Mouse (Mus musculus): ENCODE measurements around the gene Hlx. TPM values are rescaled to one million over a fixed set of nuclear protein-coding genes. Genes with fewer than 3 reads are reported as not detected.

Hlx gene
- polyA plus RNA-seq, 1 experiment from 2014 or later: 3.1 TPM

DNA sequence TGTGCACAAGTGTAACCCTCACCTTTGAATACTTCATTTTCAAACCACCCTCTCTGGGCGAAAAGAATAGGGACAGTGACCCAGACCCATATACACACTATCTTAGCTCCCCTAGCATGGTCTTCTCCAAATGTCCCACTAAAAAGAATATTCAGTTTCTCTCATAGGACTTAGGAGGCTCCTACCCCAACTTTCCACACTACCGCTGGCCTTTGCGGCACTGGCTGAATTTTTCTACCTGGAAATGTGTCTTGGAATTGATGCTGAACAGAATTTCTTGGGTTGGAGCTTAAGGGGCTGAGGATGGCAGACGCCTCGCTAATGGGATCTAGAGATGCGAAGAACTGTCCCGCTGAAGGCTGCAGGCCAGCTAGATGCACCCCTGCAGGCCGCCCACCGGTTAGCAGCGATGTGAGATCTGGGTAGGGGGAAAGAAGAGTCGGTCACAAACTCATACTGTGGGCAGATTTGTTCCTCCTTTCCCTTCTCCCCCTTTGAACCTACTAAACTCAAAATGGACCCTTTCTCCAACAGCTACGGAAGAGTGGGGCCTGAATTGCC, 1.9 kb downstream of the Hlx start:
- H3K4me2 ChIP-seq: no peak overlapping the region
- peaks cover 58% of the 10 kb centered on the region for H3K27me3 ChIP-seq
- no peaks in the 10 kb centered on the region for H3K36me3 ChIP-seq
- H3K9ac ChIP-seq: no peak overlapping the region
- 0 out of 2 replicates have a peak overlapping the region, but pooled peaks have one; percentile 1 for H3K4me3 ChIP-seq
- H3K9me3 ChIP-seq: no peaks in the 10 kb centered on the region
- H3K4me1 ChIP-seq (replicated peaks): peaks cover 25% of the 10 kb centered on the region
- 2% methylated on average over 12 of the region's 12 CpGs for WGBS
- no peak for ATAC-seq (ENCODE audit: low FRiP score, low read depth)
- H3K27ac ChIP-seq (replicated peaks): no peak overlapping the region

DNA sequence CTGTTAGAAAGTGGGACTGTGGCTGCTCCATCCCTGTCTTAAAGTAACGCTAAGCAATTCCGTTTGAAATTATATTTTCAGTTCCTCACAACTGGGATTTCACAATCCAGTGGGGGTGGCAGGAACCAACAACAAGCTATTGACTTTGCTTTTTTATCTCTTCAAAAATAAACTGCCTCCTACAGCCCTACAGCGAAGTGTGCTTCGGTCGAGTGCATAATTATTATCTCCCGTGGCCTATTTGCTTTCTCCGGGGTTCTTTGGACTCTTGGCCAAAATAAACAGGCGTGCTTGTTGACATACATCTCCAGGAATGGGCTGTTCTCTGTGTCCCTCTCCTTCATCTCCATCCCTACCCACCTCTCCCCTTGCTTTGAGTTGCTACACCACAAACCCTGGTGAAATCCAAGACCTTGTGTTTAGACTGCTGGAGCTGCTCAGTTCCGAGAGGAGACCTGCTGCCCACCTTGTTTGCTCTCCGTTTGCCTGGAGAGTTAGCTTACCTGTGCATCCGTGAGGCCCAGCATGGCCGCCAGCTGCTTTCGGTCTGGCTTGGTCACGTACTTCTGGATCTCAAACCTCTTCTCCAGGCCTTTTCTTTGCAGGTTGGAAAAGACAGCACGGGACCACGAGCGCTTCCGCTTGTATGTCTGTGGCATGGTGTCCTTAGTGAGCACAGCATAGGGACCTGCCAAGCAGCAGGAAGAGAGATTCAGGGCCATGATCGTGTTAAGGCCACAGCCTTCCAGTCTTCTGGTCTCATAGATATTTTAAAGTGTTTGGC, 2.9 kb downstream of the Hlx start:
- no peak for ATAC-seq (ENCODE audit: low FRiP score, low read depth)
- H3K4me2 ChIP-seq: no peak overlapping the region
- no peaks in the 10 kb centered on the region for H3K36me3 ChIP-seq
- no peak overlapping the region for H3K27ac ChIP-seq (replicated peaks)
- peaks cover 60% of the 10 kb centered on the region for H3K27me3 ChIP-seq
- no peaks in the 10 kb centered on the region for H3K9me3 ChIP-seq
- 6% methylated on average over 19 of the region's 19 CpGs for WGBS
- H3K4me3 ChIP-seq: no peak overlapping the region
- no peak overlapping the region for H3K9ac ChIP-seq
- peaks cover 25% of the 10 kb centered on the region for H3K4me1 ChIP-seq (replicated peaks)

DNA sequence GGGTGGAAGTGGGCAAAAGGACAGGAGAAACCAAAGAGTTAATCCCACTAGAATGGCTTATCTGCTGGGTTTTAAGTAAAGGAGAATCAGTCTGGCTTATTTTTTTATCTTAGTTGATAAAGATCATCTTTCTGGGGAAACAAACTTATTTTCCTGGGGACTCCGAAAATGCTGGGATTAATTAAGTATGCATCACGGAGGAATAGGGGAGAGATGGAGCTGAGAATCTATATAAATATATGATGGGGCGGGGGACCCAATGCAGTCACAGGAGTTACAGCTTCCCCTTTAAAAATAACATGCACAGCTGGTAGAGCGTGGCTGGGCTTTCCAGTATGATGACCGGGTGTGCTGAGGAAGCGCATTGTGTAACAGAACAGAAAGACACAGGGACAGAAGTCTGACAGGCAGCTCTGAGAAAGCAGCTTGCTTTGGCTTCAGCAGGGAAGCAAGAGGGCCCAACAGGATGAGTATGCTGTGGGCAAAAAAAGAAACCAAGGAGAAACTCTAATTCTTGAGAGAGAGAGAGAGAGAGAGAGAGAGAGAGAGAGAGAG, 3.8 kb downstream of the Hlx start:
- Histone ChIP-seq H3K27me3 (peaks cover 64% of the 10 kb centered on the region), H3K36me3 (no peaks in the 10 kb centered on the region)

DNA sequence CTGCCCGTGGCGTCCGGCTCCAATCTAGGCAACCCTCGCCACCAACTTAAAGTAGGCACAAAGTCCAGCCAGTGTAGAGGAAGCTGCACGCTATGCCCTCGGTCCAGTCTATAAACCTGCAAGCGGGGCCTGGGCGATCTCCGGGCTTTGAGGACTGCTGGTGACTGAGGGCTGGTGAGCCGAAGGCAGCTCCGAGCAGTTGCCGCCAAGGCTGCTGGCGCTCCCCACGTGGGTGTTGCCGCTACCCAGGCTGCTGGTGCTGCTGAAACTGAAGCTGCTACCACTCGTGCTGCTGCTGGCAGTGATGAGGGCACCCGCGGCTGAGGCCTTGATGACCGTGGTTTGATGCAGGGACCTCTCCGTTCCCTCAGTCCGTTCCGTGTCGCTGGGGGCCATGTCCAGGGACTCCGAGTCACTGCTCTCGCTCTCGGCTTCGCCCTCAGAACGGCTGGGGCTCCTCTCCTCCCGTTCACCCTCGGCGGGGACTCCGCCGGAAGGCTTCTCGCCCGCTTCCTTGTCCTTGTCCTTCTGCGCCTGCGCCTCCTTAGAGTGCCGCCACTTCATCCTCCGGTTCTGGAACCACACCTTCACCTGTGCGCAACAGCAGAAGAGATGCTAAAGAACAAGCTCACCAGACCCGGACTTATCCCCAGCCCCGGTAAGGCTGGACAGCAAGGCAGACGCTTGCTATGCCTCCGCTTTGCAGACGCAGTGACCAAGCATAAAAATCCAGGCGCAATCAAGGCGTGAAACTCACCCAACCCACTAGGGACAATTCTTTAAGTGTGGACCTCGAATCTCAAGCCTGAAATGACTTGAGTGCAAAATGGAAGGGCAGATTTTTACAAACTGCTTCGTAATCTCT, 4.8 kb downstream of the Hlx start:
- no peaks in the 10 kb centered on the region for H3K9me3 ChIP-seq
- no peak for ATAC-seq (ENCODE audit: low FRiP score, low read depth)
- no peak overlapping the region for H3K9ac ChIP-seq
- H3K27ac ChIP-seq (replicated peaks): no peak overlapping the region
- H3K27me3 ChIP-seq: peaks cover 70% of the 10 kb centered on the region
- peak overlapping the region; percentile 62 for H3K4me2 ChIP-seq
- 3% methylated on average over 49 of the region's 49 CpGs for WGBS
- peaks cover 21% of the 10 kb centered on the region for H3K4me1 ChIP-seq (replicated peaks)
- peak overlapping the region; percentile 39 for H3K4me3 ChIP-seq
- no peaks in the 10 kb centered on the region for H3K36me3 ChIP-seq

More for the DNA sequence above, 3.8 kb downstream of the Hlx start:
- Histone ChIP-seq H3K4me1 (replicated peaks) (peaks cover 25% of the 10 kb centered on the region), H3K9ac (no peak overlapping the region), H3K4me2 (no peak overlapping the region), H3K27ac (replicated peaks) (no peak overlapping the region), H3K9me3 (no peaks in the 10 kb centered on the region), H3K4me3 (no peak overlapping the region)
- WGBS: 8% methylated on average over 6 of the region's 6 CpGs
- ATAC-seq (ENCODE audit: low FRiP score, low read depth): no peak

DNA sequence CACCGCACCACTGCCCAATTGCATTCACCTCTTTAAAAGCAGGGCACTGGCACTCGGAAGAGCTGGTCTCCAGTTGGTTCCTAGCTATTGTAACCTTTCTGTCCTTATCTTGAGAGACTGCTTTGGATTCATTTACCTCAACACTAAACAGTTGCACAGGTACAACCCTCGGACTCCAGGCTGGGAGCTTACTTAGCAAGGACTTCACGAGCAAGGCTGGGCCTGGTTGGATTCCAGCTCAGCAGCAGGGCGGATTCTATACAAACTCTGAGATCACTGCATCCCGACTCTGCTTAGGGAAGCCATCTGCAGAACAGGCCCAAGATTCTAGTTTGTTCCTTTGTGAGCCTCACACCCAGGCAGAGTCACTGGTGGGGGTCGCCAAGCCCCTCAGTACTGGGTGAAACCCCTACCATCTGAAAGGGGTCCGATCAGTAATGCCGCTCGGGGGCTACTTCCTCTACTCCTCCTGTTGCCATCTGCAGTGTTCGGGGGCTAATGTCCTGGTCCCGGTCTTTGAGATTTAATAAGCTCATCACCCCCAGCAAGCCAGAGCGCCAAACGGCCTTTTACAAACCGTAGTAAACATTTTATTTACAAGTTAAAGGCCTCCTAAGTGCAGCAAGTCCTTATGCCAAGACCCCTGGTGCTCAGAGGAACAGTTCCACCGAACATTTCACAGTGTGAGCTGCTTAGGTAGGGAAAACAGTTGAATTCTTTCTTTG, 5.7 kb downstream of the Hlx start:
- no peak overlapping the region for H3K9ac ChIP-seq
- no peak overlapping the region for H3K4me2 ChIP-seq
- peaks cover 77% of the 10 kb centered on the region for H3K27me3 ChIP-seq
- H3K27ac ChIP-seq (replicated peaks): no peak overlapping the region
- peaks cover 14% of the 10 kb centered on the region for H3K4me1 ChIP-seq (replicated peaks)
- H3K36me3 ChIP-seq: no peaks in the 10 kb centered on the region
- no peaks in the 10 kb centered on the region for H3K9me3 ChIP-seq
- 7% methylated on average over 16 of the region's 16 CpGs for WGBS
- H3K4me3 ChIP-seq: peak overlapping the region; percentile 39; the same call in 1 of the 2 replicates
- ATAC-seq (ENCODE audit: low FRiP score, low read depth): no peak

DNA sequence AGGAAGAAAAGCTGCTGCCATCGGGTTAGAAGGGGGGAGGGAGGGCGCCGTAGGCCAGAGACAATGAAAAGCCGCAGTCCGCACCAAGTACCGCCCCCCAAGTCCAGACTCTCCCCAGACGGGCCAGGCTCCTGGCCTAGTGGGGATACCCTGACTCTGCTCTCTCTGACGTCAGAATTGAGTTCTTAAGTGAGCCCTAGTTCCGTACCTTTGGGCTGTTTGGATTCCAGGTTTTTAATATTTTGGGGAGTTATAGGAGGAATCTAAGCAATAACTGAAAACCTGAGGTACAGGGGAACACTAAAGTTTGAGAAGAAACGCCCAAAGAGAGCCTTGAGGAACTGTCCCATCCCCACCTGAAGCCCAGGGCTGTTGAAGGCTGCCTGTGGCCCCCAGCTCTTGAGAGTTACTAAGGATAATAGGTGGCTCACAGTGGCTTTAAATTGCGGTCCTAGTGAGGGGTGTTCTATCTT, 7.1 kb downstream of the Hlx start:
- peaks cover 85% of the 10 kb centered on the region for H3K27me3 ChIP-seq
- no peak overlapping the region for H3K4me2 ChIP-seq
- H3K4me1 ChIP-seq (replicated peaks): peaks cover 11% of the 10 kb centered on the region
- H3K4me3 ChIP-seq: no peak overlapping the region
- no peaks in the 10 kb centered on the region for H3K36me3 ChIP-seq
- no peaks in the 10 kb centered on the region for H3K9me3 ChIP-seq
- no peak for ATAC-seq (ENCODE audit: low FRiP score, low read depth)
- no peak overlapping the region for H3K27ac ChIP-seq (replicated peaks)
- H3K9ac ChIP-seq: no peak overlapping the region
- WGBS: 7% methylated on average over 11 of the region's 11 CpGs

DNA sequence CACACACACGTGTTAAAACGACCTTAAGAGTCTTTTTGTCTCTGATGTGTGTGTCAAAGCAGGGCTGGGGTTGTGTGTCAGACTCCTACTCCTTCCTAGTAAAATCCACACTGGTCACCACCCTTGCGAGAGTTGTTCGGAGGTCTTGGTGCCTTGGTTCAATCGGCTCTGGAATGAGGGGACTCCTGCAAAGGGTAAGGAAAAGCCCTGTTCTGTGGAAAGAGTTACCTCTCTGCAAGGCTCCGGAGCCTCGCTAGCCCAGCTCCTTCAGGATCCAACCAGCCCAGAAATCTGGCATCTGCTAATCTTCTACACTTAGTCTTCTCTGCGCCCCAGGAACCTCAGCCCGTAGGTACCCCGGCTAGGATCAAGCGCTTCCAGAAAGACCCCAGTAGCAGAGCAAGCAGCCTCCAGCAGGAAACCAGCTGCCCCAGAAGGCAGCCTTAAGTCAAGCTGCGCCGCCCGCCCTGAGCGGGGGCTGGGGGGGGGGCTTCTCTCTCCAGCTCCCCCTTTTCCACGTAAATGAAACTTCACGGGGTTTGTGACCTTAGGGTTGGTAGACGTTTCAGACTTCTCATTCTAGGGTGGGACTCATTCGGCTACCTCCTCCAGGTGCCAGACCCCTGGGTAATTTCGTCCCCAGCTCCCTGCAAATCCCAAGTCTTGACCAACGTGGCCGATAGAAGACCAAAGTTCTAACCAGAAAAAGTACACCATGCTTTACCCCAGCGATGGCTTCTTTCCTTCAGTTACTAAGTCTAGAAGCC, 7.7 kb downstream of the Hlx start:
- no peak overlapping the region for H3K27ac ChIP-seq (replicated peaks)
- H3K36me3 ChIP-seq: no peaks in the 10 kb centered on the region
- 4% methylated on average over 23 of the region's 23 CpGs for WGBS
- no peak for ATAC-seq (ENCODE audit: low FRiP score, low read depth)
- H3K4me1 ChIP-seq (replicated peaks): peaks cover 11% of the 10 kb centered on the region
- H3K9ac ChIP-seq: no peak overlapping the region
- H3K27me3 ChIP-seq: peaks cover 91% of the 10 kb centered on the region
- no peak overlapping the region for H3K4me3 ChIP-seq
- H3K9me3 ChIP-seq: no peaks in the 10 kb centered on the region
- H3K4me2 ChIP-seq: no peak overlapping the region

DNA sequence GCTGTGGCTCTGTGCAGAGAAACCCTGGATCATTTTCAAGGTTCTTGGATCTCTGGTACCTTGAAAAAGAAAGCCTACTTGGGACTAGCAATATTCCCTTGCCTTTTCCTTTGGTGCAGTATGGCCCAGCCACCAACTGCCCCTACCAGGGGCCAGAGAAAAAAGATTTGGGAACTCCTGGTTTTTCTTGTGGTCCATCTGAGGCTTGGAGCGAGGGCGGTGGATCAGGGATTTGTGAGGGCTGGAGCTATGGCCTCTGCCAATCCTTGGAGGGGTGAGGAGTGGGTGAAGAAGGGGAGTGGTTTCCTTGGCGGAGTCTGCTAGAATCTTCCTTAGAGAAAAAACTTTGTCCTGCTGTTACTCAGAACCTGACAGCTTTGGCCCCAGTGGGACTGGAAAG, 8.5 kb downstream of the Hlx start:
- Histone ChIP-seq H3K9ac (no peak overlapping the region), H3K4me2 (no peak overlapping the region), H3K4me1 (replicated peaks) (peaks cover 11% of the 10 kb centered on the region), H3K27ac (replicated peaks) (no peak overlapping the region), H3K4me3 (no peak overlapping the region), H3K36me3 (no peaks in the 10 kb centered on the region), H3K27me3 (peaks cover 94% of the 10 kb centered on the region), H3K9me3 (no peaks in the 10 kb centered on the region)
- no peak for ATAC-seq (ENCODE audit: low FRiP score, low read depth)
- 7% methylated on average over 3 of the region's 3 CpGs for WGBS

DNA sequence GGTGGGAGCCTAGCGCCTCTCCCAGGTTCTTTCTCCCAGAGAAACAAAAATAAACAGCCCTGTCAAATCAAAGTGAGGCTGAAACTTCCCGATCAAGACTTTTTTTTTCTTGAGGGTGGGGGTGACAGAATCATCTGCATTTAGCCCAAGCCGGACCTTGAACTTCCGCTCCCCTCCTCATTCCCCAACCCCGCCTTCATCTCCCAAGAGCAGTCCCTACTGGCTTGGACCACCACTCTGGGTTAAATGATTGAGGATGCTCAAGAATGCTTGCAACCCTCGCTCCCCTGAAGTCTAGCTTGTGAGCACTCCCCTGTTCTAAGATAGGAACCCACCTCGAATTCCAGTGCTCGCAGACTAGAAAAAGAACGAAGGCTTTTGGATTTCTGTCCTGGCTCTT, 11.3 kb downstream of the Hlx start:
- Histone ChIP-seq H3K27me3 (peaks cover 95% of the 10 kb centered on the region), H3K4me2 (no peak overlapping the region), H3K36me3 (no peaks in the 10 kb centered on the region), H3K27ac (replicated peaks) (no peak overlapping the region), H3K9ac (no peak overlapping the region), H3K4me1 (replicated peaks) (no peaks in the 10 kb centered on the region), H3K4me3 (no peak overlapping the region), H3K9me3 (no peaks in the 10 kb centered on the region)
- ATAC-seq (ENCODE audit: low FRiP score, low read depth): no peak
- 2% methylated on average over 9 of the region's 9 CpGs for WGBS

DNA sequence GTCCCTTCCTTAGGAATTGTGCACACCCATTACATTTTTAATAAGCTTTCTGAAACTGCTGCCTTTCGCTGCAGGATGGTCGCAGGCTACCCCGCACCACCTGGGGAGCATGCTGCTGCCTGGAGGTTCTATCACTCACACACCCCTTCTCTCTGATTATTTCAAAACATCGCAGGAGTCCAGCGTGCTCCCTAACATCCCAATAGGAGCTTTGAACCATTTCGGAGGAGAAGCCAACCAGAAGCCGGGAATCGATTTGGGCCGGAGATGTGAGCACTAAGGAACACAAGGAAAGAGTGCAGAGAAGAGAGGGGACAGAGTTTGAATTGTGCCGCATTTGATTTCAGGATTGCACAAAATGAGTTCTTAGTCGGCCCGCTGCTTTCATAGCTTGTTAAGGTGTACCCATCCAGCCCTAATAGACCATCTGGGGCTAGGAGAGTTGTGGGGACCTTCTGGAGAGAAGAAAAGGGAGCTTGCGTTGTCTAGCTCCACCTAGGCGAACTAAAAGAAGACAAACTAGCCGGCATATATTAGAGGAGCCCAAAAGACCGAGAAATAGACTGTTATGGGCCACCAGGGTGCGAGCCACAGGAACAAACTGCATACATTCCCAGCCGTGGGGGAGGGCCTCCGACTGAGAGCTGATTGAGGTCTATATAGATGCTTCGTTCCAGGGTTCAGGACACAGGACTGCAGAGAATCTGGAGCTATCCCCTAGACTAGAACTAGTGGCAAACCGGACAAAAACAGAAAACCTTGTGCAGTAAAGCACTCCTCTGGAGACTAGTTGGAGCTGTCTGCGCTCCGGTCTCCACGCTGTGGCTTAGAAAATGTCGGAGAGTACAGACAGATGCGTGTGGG, 12.0 kb downstream of the Hlx start:
- Histone ChIP-seq H3K36me3 (no peaks in the 10 kb centered on the region), H3K27me3 (peaks cover 94% of the 10 kb centered on the region)
- under 1% methylated on average over 26 of the region's 26 CpGs for WGBS

More for the DNA sequence above, 12.0 kb downstream of the Hlx start:
- Histone ChIP-seq H3K9ac (no peak overlapping the region), H3K9me3 (no peaks in the 10 kb centered on the region), H3K4me2 (no peak overlapping the region), H3K27ac (replicated peaks) (no peak overlapping the region), H3K4me1 (replicated peaks) (no peaks in the 10 kb centered on the region), H3K4me3 (no peak overlapping the region)
- ATAC-seq (ENCODE audit: low FRiP score, low read depth): no peak
